Mouse (Mus musculus): ENCODE results near the gene Erbb3. TPM values are rescaled to one million over a fixed set of nuclear protein-coding genes. Genes with fewer than 3 reads are reported as not detected.

Erbb3 gene
- total and polyA plus RNA-seq, 3 experiments: 0.29 to 0.39 TPM; not detected in 1

- TF ChIP-seq MAZ (IDR thresholded peaks at IDR 0.05; ENCODE audit: low read depth, low read length) (peak; percentile 19; the same call in 1 of the 2 replicates), SIN3A (IDR thresholded peaks at IDR 0.05; ENCODE audit: low read length) (peak; percentile 94), MAFK (IDR thresholded peaks at IDR 0.05; ENCODE audit: borderline replicate concordance, low read depth, low read length) (no peak), POLR2AphosphoS2 (IDR thresholded peaks at IDR 0.05; ENCODE audit: low read length) (peak; percentile 96; the same call in 1 of the 2 replicates), MEF2A (IDR thresholded peaks at IDR 0.05; ENCODE audit: extremely low read depth, insufficient replicate concordance, low read depth, low read length, poor library complexity, severe bottlenecking) (0 out of 2 replicates have a peak, but pooled peaks have one; percentile 45)
Observed at GRCm38 (mm10) chr10:128626311-128627310, 37.2 kb upstream of the Erbb3 start, which contains the start of gene Rps26 (continued).

GRCm38 (mm10) chr10:128625287-128625894 is 35.9 kb upstream of the Erbb3 start:
- H3K79me2 ChIP-seq (ENCODE audit: control insufficient read depth, insufficient read depth, low read length, poor library complexity): peaks cover 14% of the 10 kb centered on the region
- peak overlapping the region; percentile 99 for H3K9ac ChIP-seq (ENCODE audit: control insufficient read depth, low read depth, low read length, poor library complexity, severe bottlenecking)
- H3K36me3 ChIP-seq (ENCODE audit: control insufficient read depth in 1 of 2, insufficient read depth in 2 of 2, low read length in 2 of 2): peaks cover 7 to 20% of the 10 kb centered on the region in 2 experiments
- peak; percentile 92 for DNase-seq (ENCODE audit: low read depth, low spot score)
- no peaks in the 10 kb centered on the region for H3K9me3 ChIP-seq (replicated peaks; ENCODE audit: insufficient read depth, low read length)
- H3K4me1 ChIP-seq (ENCODE audit: control insufficient read depth in 1 of 2, insufficient read depth in 2 of 2, low read length in 2 of 2): peaks cover 0 to 20% of the 10 kb centered on the region in 2 experiments; a peak in 2 of 4 replicates
- H3K4me3 ChIP-seq (ENCODE audit: control insufficient read depth in 1 of 2, insufficient read depth in 1 of 2, low read depth in 2 of 2, low read length in 2 of 2): peak overlapping the region; percentile 58 to 95
- peak overlapping the region; percentile 88 for H3K27ac ChIP-seq (ENCODE audit: control insufficient read depth, low read depth, low read length)
- no peak for TF ChIP-seq ELF1 (IDR thresholded peaks at IDR 0.05; ENCODE audit: low read depth, low read length)
- TF ChIP-seq MAFK (IDR thresholded peaks at IDR 0.05; ENCODE audit: borderline replicate concordance, low read depth, low read length): no peak
- no peak for TF ChIP-seq MEF2A (IDR thresholded peaks at IDR 0.05; ENCODE audit: extremely low read depth, insufficient replicate concordance, low read depth, low read length, poor library complexity, severe bottlenecking)
- peak in 1 of 2 experiments; percentile 98; a peak in 3 of 4 replicates for TF ChIP-seq POLR2A (IDR thresholded peaks at IDR 0.05; ENCODE audit: control insufficient read depth in 1 of 2, insufficient read depth in 1 of 2, low read depth in 1 of 2, low read length in 2 of 2, poor library complexity in 1 of 2)
- TF ChIP-seq MXI1 (IDR thresholded peaks at IDR 0.05; ENCODE audit: low read depth, low read length): peak; percentile 34
- peak; percentile 96; the same call in 1 of the 2 replicates for TF ChIP-seq ZMIZ1 (IDR thresholded peaks at IDR 0.05; ENCODE audit: low read depth, low read length)
- TF ChIP-seq ZKSCAN1 (IDR thresholded peaks at IDR 0.05; ENCODE audit: low read depth, low read length): no peak
- no peak for TF ChIP-seq EP300 (IDR thresholded peaks at IDR 0.05; ENCODE audit: low read depth in 1 of 2, low read length in 2 of 2)
- TF ChIP-seq TBP (IDR thresholded peaks at IDR 0.05; ENCODE audit: low read depth, low read length): peak; percentile 96
- no peak for TF ChIP-seq MYB (IDR thresholded peaks at IDR 0.05; ENCODE audit: low read depth, low read length)
- TF ChIP-seq GATA1 (IDR thresholded peaks at IDR 0.05; ENCODE audit: low read depth, low read length): peak; percentile 74; the same call in 1 of the 2 replicates
- TF ChIP-seq CHD1 (IDR thresholded peaks at IDR 0.05; ENCODE audit: low read depth, low read length): peak; percentile 90; the same call in 1 of the 2 replicates
- peak; percentile 90 for TF ChIP-seq NELFE (IDR thresholded peaks at IDR 0.05; ENCODE audit: low read depth, low read length)
- TF ChIP-seq BHLHE40 (IDR thresholded peaks at IDR 0.05; ENCODE audit: borderline replicate concordance, low read depth, low read length): no peak
- TF ChIP-seq CTCF (IDR thresholded peaks at IDR 0.05 in 2 of 3, conservative IDR thresholded peaks at IDR 0.05 in 1 of 3; ENCODE audit: control insufficient read depth in 1 of 3, insufficient read depth in 1 of 3, low read depth in 2 of 3, low read length in 3 of 3, poor library complexity in 1 of 3, severe bottlenecking in 1 of 3): no peak
- TF ChIP-seq TCF12 (IDR thresholded peaks at IDR 0.05; ENCODE audit: low read depth, low read length): peak; percentile 29; the same call in 1 of the 2 replicates
- TF ChIP-seq HCFC1 (IDR thresholded peaks at IDR 0.05; ENCODE audit: low read depth, low read length): peak; percentile 70; the same call in 1 of the 2 replicates
- peak; percentile 97 for TF ChIP-seq POLR2AphosphoS2 (IDR thresholded peaks at IDR 0.05; ENCODE audit: low read length)
- H3K27me3 ChIP-seq (ENCODE audit: control insufficient read depth in 1 of 2, insufficient read depth in 2 of 2, low read length in 2 of 2): peaks cover 0 to 1% of the 10 kb centered on the region in 2 experiments; a peak in 1 of 4 replicates

All from MEL (cell line).